Mouse (Mus musculus) kidney, adult 18-20 months (tissue): ENCODE measurements at regions not wholly inside any gene's neighbourhood (a gene's known extent, or its start where the extent isn't known, plus 50 kb on each side); places are given as distances from the start of the nearest gene placed in this dataset.

Source experiments
- DNase-seq: peaks from one replicate; pipeline ENCODE4 v3.0.0; 2021

GRCm38 (mm10) chr13:28898900-28899299 lies 54.6 kb downstream of the Sox4 start:
- no peak for DNase-seq

DNA sequence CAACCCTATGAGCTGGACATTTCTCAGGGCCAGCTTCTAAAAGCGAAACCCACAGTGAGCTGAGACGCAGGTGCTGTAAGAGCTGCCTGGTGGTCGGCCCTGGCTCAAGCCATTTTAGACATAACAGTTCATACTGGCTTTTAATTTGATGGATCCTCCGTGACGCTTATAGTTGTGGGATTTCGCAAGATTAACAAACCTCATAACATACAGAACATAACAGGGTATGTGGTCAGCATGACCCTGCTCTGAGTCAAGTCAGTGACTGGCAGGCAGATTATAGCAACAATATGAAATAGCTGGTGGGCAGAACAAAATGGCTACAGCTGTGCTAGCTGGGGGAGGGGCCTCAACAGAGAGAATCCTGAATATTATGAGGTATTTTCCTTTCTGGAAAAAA lies 60.6 kb downstream of the Sox4 start:
- no peak for DNase-seq

DNA sequence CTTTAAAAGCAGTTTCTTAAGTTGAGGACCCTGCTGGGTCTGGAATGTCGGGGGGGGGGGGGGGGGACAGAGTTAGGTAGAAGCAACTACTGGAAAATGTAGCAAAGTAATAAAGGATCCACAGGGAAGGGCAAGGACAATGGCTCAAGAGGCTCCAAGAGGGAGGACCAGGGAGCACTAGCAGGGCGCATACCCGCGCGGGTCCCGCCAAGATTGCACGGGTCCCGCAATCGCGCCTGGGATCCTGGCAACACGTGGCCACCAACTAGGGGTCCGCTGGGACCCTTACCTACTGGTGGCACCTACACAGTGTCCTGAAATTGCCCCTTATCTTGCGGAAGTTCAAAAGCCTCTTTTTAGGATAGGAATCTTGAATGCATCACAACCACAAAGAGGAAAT lies 66.4 kb downstream of the Sox4 start:
- no peak for DNase-seq

- no peak for DNase-seq
Measured at GRCm38 (mm10) chr13:28886691-28887090, 66.8 kb downstream of the Sox4 start.

DNA sequence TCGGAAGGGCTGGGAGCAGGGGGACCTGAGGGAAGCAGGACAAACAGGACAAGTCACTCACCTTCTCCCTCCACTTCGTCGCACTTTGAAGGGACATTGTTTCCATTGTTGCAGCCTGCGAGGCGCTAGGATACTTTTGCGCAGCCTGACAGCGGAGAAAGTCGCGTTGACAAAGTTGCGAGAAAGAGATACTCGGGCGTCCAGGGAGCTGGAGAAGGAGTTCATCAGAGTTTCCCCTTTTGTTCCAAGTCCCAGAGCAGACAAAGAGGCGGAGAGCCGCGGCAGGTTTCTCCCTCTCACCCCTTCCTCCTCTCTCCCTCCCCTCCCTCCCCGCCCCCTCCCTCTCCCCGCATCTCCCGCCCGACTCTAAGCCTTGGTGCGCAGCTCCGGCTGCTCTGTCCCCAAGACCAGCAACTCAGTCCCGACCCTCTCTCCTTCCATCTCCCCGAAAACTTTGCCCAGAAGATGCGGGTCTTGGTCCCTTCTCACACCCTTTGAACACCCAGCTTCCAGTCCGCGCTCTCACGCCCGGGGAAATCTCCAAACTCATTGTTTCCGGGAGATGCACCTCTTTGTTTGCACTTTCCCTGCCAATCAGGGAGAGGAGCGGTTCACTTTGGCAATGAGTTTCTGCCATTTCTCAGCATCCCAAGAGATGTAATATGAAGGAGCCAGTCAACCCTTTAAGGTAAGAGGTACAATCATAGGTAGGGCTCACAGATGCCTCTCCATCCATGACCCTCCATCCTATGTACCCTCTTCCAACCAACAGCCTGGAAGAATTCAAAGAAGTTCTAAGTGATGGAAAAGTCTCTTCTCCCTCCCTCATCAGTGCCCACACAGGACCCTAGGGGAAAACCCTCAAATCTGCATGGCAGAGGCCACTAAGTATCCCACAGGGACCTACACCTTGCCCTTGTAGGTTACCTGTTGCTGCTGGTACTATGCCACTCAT lies 68.2 kb downstream of the Sox4 start:
- DNase-seq: peak; percentile 24

DNA sequence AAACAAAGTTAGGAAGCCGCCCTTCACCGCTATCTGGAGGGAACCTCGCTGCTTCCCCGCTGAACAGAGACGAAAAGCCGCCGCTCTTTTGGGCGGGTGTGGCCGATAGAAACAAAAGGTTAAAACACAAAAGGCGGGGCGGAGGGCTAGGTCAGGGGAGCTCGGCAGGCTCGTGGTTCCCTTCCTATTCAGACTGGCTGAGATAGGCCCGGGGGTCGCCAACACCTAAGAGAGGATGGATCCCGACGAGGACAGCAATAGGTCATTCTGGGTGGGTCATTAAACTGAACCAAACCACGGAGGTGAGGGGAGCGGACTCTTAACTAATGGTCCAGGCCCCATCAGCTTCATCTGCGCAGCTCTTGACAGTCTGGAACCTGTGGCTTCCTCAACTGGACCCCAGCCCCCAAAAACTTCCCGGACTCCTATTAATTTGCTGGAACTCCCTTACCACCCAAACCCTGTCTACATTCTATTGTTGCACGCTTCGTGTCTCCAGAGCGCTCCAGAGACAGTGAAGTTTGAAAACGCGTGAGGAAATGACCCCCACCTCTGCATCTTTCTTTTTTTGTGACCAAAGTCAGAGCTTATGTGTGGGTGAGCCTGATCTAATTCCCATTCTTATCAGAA lies 69.2 kb downstream of the Sox4 start:
- DNase-seq: peak; percentile 21

GRCm38 (mm10) chr13:28883398-28883797 lies 70.1 kb downstream of the Sox4 start:
- DNase-seq: no peak

DNA sequence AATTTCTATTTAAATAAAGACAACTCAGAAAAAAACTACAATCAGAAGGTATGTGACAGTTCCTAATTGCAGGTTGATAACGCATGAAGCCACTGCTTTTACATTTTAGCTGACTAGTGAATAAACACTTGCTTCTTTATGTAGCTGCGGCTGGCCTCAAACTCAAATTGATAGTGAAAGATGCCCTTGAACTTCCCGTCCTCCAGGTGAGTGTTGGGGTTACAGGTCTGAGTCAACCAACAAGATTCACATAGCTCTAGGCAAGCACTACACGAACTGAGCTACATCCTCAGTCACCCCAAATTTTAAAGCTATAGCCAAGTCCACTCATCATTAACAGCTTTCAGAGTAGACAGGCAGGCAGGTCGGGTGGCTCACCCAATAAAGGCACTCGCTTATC lies 72.6 kb downstream of the Sox4 start:
- no peak for DNase-seq

- no peak for DNase-seq
Measured at GRCm38 (mm10) chr13:28878692-28879091, 74.8 kb downstream of the Sox4 start.

- DNase-seq: no peak
Measured at GRCm38 (mm10) chr13:28876771-28877170, 76.7 kb downstream of the Sox4 start.

GRCm38 (mm10) chr13:28870681-28871080 lies 82.8 kb downstream of the Sox4 start:
- no peak for DNase-seq

- DNase-seq: no peak
Measured at GRCm38 (mm10) chr13:28867210-28867609, 86.3 kb downstream of the Sox4 start.

- DNase-seq: no peak
Measured at GRCm38 (mm10) chr13:28866686-28867085, 86.8 kb downstream of the Sox4 start.

DNA sequence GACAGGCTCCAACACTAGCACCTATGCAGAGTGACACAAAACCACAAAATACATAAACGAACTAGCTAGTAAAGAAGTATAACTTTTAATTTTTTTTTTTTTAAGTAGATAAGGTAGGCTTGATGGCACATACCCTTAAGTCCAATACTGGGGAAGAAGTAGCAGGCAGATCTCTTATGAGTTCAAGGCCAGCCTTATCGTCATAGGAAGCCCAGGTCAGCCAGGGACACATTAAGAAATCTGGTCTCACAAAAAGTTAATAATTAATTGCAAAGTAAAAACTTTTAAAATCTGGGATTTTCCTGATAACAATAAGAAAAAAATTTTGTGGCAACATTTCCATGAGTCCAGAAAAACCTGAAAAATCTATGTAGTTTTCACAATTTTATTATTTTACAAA lies 92.9 kb downstream of the Sox4 start:
- DNase-seq: no peak

GRCm38 (mm10) chr13:28859829-28860427 lies 93.6 kb downstream of the Sox4 start:
- DNase-seq: no peak

DNA sequence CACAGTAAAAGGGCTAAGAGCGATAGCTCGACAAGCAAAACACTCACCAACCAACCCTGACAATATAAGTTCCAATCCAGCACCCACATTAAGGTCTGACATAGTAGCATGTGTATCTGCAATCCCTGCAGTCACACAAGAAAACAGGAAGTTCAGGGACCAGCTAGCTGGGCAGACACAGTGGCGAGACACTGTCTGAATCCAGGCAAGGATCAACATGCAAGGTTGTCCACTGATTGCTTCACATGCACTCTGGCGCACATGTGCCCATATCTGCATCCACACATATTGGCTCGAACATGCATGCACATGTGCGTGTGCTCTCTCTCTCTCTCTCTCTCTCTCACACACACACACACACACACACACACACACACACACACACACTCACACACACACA lies 95.5 kb downstream of the Sox4 start:
- no peak for DNase-seq

DNA sequence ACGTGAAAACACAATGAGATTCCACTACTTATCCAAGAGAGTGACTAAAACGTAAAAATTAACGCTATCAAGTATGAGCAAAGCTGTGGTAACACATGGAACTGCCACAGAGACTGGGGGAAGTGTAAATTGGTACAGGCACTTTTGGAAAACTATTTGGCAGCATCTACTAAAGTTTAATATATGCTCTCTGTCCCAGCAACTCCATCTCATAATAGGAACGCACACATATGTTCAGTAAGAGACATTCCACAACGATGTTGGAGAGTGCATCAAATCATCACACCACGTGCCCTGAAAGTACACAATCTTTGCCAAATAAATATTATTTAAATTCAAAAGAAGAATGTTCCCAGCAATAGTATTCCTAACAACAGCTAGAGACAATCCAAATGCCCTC lies 96.3 kb downstream of the Sox4 start:
- no peak for DNase-seq

DNA sequence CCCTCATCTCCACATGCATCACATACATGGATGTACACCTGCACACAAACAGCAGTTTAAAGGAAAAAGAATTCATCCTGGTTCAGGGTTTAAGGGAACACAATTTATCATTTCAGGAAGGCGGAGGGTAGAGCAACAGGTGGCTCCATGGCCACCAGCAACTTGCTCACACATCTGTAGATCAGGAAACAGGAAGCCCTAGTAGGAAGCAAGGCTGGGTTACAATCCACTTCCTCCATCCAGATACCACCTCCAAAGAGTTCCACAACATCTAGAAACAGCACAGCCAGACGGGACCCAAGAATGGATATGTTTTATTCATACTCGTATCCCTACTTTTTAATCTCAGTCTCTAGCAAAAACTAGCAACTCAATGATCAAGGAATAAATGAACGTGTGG lies 97.0 kb downstream of the Sox4 start:
- no peak for DNase-seq

DNA sequence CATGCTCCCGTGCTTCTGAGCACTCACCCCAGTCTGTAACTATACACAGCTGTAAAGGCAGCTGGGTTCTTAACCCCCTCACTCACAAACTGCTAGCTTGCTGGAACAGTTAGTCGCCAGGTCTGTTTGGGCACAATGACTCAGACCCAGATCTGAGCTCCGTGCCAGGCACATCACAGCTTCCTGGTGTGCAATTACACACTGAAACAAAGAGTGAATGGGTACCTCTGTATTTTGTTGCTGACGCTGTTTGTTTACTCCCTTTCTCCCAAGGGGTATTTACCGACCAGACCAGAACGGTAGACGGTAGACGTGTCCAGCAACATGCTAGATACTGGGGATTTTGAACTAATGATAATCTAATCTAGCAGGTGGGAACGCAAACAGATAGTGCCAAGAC lies 99.3 kb downstream of the Sox4 start:
- no peak for DNase-seq

GRCm38 (mm10) chr13:28848305-28848704 lies 105.2 kb downstream of the Sox4 start:
- DNase-seq: no peak

DNA sequence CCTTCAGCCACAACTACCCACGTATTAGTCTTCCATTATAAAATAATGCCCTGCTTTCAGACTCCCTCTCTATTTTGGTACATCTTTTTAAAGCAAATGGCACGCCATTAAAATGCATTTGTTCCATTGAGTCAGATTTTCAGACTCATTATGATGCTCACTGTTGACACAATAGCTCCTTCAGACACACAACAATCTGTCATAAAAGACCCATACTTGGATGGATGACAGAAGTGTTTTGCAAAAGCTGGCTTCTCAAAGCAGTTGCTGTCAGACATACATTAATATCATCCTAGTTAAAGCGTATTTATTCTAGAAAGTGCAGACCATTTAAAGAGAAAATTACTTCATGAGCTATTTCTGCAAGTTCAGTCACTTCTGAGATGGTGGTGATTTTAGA lies 106.0 kb downstream of the Sox4 start:
- no peak for DNase-seq

GRCm38 (mm10) chr13:28844495-28844894 lies 109.0 kb downstream of the Sox4 start:
- DNase-seq: no peak

DNA sequence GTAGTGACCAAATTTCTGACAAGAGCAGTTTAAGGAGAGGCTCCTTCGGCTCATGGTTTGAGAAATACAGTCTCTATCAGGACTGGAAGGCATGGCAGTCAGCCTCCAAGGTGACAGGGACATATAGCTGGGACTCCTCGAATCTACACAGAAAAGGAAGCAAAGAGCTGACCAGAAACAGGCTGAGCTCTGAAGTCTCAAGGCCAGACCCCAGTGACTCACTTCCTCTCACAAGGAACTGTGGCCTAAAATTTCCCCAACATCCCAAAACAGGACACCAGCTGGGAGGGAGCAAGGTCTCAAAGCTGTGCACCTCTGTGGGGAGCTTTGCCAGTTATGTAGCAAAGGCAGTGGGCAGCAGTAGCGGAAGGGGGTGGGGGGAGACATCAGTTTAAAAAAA lies 110.7 kb downstream of the Sox4 start:
- no peak for DNase-seq

DNA sequence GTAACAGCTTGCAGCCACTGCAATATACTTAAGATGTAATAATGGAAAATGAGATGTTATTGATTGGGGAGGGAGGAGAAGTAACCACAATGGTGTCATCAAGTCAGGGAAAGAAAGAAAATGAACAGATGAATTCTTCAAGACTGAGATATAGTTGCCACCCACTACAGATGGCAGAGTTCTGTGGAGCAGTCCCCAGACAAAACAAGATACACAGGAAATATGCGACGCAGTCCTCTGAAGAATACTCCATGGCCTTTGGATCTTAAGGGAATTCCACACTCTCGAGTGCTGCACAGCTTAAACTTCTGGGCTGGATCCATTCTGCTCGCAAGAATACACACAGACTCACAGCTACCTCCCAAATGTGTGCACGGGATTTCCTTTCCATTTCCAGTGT lies 113.4 kb downstream of the Sox4 start:
- no peak for DNase-seq
